9 mouse cellular contexts compared by ENCODE assay signal in the genomic region with DNA sequence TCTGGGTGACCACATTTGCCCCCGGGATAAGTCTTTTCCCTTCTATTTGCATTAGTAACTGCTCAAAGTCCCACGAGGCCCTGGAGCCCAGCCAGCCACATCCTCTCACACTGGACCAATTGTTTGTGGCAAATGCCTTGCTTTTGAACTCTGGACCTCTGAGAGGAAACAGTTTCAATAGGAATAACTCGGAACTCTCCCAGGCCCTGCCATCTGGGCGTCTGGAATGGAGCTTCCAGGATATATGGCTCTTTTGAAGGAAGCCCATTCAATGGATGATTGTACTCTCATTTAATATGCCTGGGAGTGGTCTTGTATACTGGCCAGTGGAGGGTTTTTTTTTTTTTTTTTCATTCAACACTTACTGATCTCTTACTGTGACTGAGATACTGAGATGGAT. TPM values are rescaled to one million over a fixed set of nuclear protein-coding genes. Genes with fewer than 3 reads are reported as not detected.
A peak's percentile ranks its signal among the peaks of the same experiment; 100 is the strongest.
DNase-seq lines count a peak whose midpoint lies in the region; ATAC-seq and TF ChIP-seq lines count a peak whose summit lies in the region.
"Had no signal": no experiment of that assay in that cellular context is flagged by ENCODE, and none has a peak within 500 bp of the region (broad histone marks: within the 10 kb centered on the region; RNA-seq: fewer than 3 reads in every experiment).

No protein-coding gene starts in this region.

- H3K36me3 ChIP-seq in embryonic facial prominence, embryonic 14.5 days (ENCODE audit: control insufficient read depth, insufficient read depth, low read length) = no peaks in the 10 kb centered on the region
- H3K36me3 ChIP-seq in hindbrain, embryonic 14.5 days (replicated peaks; ENCODE audit: control insufficient read depth, insufficient read depth) = no peaks in the 10 kb centered on the region
- no peaks in the 10 kb centered on the region for H3K36me3 ChIP-seq in liver, embryonic 15.5 days (replicated peaks)
- H3K36me3 ChIP-seq: G1E had no signal

- DNase-seq in left cerebral cortex, postnatal 4 days = peak; percentile 58
- no peak for DNase-seq in left cerebral cortex, postnatal 36 days (ENCODE audit: low spot score in 2 of 2)
- DNase-seq in embryonic facial prominence, embryonic 14.5 days (ENCODE audit: low spot score) = peak; percentile 79
- DNase-seq in hindbrain, embryonic 14.5 days (ENCODE audit: low spot score) = peak; percentile 67
- no peak for DNase-seq in urinary bladder, adult 2 months (ENCODE audit: low spot score)
- DNase-seq in cerebellum, adult 2 months = no peak
- no peak for DNase-seq in cerebellum, adult 9-10 months

- no peak overlapping the region for H3K9ac ChIP-seq in embryonic facial prominence, embryonic 14.5 days (ENCODE audit: low read depth, low read length)
- no peak overlapping the region for H3K9ac ChIP-seq in hindbrain, embryonic 14.5 days
- H3K9ac ChIP-seq in liver, embryonic 15.5 days = no peak overlapping the region

- no peak overlapping the region for H3K4me3 ChIP-seq in embryonic facial prominence, embryonic 14.5 days (ENCODE audit: low read depth, low read length)
- H3K4me3 ChIP-seq in hindbrain, embryonic 14.5 days (replicated peaks; ENCODE audit: low read length) = no peak overlapping the region
- no peak overlapping the region for H3K4me3 ChIP-seq in liver, embryonic 15.5 days (replicated peaks)
- no peak overlapping the region for H3K4me3 ChIP-seq in cerebellum, adult 2 months (replicated peaks; ENCODE audit: insufficient read depth, low read depth, low read length)

- 0 out of 2 replicates have a peak, but pooled peaks cover 3% of the 10 kb centered on the region for H3K27me3 ChIP-seq in embryonic facial prominence, embryonic 14.5 days (replicated peaks; ENCODE audit: control insufficient read depth, insufficient read depth, low read length)
- peaks cover 1% of the 10 kb centered on the region; the same call in 1 of the 2 replicates for H3K27me3 ChIP-seq in hindbrain, embryonic 14.5 days (ENCODE audit: control insufficient read depth, insufficient read depth, low read length)
- H3K27me3 ChIP-seq in liver, embryonic 15.5 days = peaks cover 17% of the 10 kb centered on the region
- H3K27me3 ChIP-seq in cerebellum, adult 2 months (ENCODE audit: control insufficient read depth, insufficient read depth, low read length) = no peaks in the 10 kb centered on the region

- H3K9me3 ChIP-seq in embryonic facial prominence, embryonic 14.5 days (ENCODE audit: control insufficient read depth, low read length) = no peaks in the 10 kb centered on the region
- no peaks in the 10 kb centered on the region for H3K9me3 ChIP-seq in hindbrain, embryonic 14.5 days (ENCODE audit: control insufficient read depth, low read length)
- no peaks in the 10 kb centered on the region for H3K9me3 ChIP-seq in liver, embryonic 15.5 days (replicated peaks)
- H3K9me3 ChIP-seq: G1E had no signal

- H3K4me1 ChIP-seq in embryonic facial prominence, embryonic 14.5 days (ENCODE audit: control insufficient read depth, insufficient read depth, low read length) = no peaks in the 10 kb centered on the region
- H3K4me1 ChIP-seq in hindbrain, embryonic 14.5 days (replicated peaks; ENCODE audit: control insufficient read depth, insufficient read depth, low read length) = peaks cover 12% of the 10 kb centered on the region
- peaks cover 9% of the 10 kb centered on the region for H3K4me1 ChIP-seq in liver, embryonic 15.5 days (replicated peaks)
- peaks cover 5% of the 10 kb centered on the region for H3K4me1 ChIP-seq in cerebellum, adult 2 months (ENCODE audit: control insufficient read depth, insufficient read depth, low read length)

- no peak overlapping the region for H3K27ac ChIP-seq in embryonic facial prominence, embryonic 14.5 days (replicated peaks; ENCODE audit: low read depth, low read length)
- no peak overlapping the region for H3K27ac ChIP-seq in hindbrain, embryonic 14.5 days
- no peak overlapping the region for H3K27ac ChIP-seq in liver, embryonic 15.5 days (replicated peaks)
- no peak overlapping the region for H3K27ac ChIP-seq in cerebellum, adult 2 months (ENCODE audit: insufficient read depth, low read length)

- ATAC-seq in embryonic facial prominence, embryonic 14.5 days (ENCODE audit: low read depth) = no peak
- peak; percentile 71; the same call in 1 of the 2 replicates for ATAC-seq in hindbrain, embryonic 14.5 days (ENCODE audit: low FRiP score)
- ATAC-seq in liver, embryonic 15.5 days (ENCODE audit: insufficient read depth) = peak; percentile 35

- intact Hi-C loops in left cerebral cortex, postnatal 4 days (cut with DNase I) = no loop called here
- intact Hi-C loops in left cerebral cortex, postnatal 36 days (cut with DNase I) = no loop called here

- no peak for TF ChIP-seq POLR2A in cerebellum, adult 2 months (IDR thresholded peaks at IDR 0.05; ENCODE audit: borderline replicate concordance, insufficient read depth, low read length)

- WGBS in embryonic facial prominence, embryonic 14.5 days = 20% methylated on average over 4 of the region's 4 CpGs
- WGBS in hindbrain, embryonic 14.5 days = 8% methylated on average over 4 of the region's 4 CpGs
- WGBS in liver, embryonic 15.5 days (ENCODE audit: insufficient replicate concordance) = 26% methylated on average over 4 of the region's 4 CpGs
- 71% methylated on average over 4 of the region's 4 CpGs for WGBS in cerebellum, adult 2 months

- TF ChIP-seq CTCF in cerebellum, adult 2 months (IDR thresholded peaks at IDR 0.05; ENCODE audit: borderline replicate concordance, insufficient read depth, low read depth, low read length) = no peak

- no peak overlapping the region for H3K4me2 ChIP-seq in embryonic facial prominence, embryonic 14.5 days (ENCODE audit: low read depth, low read length)
- H3K4me2 ChIP-seq in hindbrain, embryonic 14.5 days (replicated peaks) = no peak overlapping the region
- H3K4me2 ChIP-seq in liver, embryonic 15.5 days = no peak overlapping the region

RNA-seq across cellular contexts. Expression of gene Tle3, which starts 21.0 kb away (rescaled TPM):
- total RNA-seq in left cerebral cortex, postnatal 4 days (2021) = 100 to 1,000 TPM; 102 to 112 TPM
- total RNA-seq in left cerebral cortex, postnatal 36 days (2021) = 10 to 100 TPM; 57.6 to 67.1 TPM
- polyA plus RNA-seq in embryonic facial prominence, embryonic 14.5 days (2014; fragmentation: Nextera tagmentation; extraction: Ambion mirVana) = 25.5 and 31.4 TPM in 2 replicates
- 22.4 and 23.9 TPM in 2 replicates for polyA plus RNA-seq in hindbrain, embryonic 14.5 days (2014; fragmentation: Nextera tagmentation; extraction: Ambion mirVana)
- 3.0 and 4.0 TPM in 2 replicates for polyA plus RNA-seq in liver, embryonic 15.5 days (2015; fragmentation: Nextera tagmentation; extraction: Ambion mirVana)
- polyA plus RNA-seq in urinary bladder, adult 2 months (2012; rRNA removed) = 39.4 and 49.1 TPM in 2 replicates
- polyA plus RNA-seq in cerebellum, adult 2 months (2012; rRNA removed) = 50.6 and 62.0 TPM in 2 replicates

Comparison
In these comparisons a context has a peak if more than half of its experiments do, and no peak if none do; other contexts are left out.
1. DNase-seq: peak in left cerebral cortex, postnatal 4 days (single experiment), embryonic facial prominence, embryonic 14.5 days (single experiment) and hindbrain, embryonic 14.5 days (single experiment); none in left cerebral cortex, postnatal 36 days (0 of 2), urinary bladder, adult 2 months (single experiment), cerebellum, adult 2 months (0 of 2) and cerebellum, adult 9-10 months (single experiment).